Mouse (Mus musculus) ES-Bruce4 (cell line): ENCODE data around the gene Nprl3.

ENCODE experiments used
- CTCF ChIP-seq: IDR thresholded peaks from one replicate; pipeline ENCODE4 v1.8.1; 2011; ENCODE audit warnings: low read depth, low read length
- EP300 ChIP-seq: IDR thresholded peaks from 2 replicates; pipeline ENCODE4 v1.6.1; 2011; ENCODE audit warnings: low read depth, low read length; ENCODE audit not compliant: insufficient read depth
- POLR2A ChIP-seq: IDR thresholded peaks from one replicate; pipeline ENCODE4 v1.8.1; 2011; ENCODE audit warnings: low read length; ENCODE audit not compliant: insufficient read depth

DNA sequence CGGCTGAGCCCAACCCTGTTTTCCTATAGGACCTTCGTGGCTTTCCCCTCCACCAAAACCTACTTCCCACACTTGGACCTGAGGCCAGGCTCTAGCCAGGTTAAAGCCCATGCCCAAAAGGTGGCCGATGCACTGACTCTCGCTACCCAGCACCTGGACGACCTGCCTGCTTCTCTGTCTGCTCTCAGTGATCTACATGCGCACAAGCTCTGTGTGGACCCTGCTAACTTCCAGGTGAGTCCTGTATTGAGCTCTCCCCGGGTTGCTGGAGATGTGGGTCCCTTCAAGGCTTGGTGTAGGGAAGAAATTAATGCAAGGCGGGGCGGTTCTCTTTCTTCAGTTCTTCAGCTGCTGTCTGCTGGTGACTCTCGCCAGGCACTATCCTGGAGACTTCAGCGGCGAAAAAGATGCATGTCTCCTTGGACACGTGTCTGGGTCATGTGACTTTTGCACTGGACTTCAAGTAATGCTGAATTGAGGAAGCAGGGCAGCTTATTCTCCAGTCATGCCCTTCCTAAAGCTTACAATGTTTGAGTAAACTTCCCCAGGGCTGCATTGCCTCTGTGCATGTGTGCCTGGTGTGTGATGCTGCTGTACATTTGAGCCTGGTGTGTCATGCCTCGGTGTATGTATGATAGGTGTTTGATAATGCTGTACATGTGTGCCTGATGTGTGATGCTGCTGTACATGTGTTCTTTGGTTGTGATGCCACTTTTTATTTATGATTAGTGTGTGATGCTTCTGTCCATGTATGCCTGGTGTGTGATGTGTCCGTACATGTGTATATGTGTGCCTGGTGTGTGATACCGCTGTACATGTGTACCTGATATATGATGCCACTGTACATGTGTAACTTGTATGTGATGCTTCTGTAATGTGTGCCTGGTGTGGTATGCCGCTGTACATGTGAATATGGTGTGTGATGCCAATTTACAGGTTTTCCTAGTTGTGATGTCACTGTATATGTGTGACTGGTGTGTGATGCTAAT, 33.1 kb upstream of the Nprl3 start:
- TF ChIP-seq CTCF (no peak), POLR2A (no peak), EP300 (no peak)
